ENCODE assay signal across 8 mouse cellular contexts in the genomic region with DNA sequence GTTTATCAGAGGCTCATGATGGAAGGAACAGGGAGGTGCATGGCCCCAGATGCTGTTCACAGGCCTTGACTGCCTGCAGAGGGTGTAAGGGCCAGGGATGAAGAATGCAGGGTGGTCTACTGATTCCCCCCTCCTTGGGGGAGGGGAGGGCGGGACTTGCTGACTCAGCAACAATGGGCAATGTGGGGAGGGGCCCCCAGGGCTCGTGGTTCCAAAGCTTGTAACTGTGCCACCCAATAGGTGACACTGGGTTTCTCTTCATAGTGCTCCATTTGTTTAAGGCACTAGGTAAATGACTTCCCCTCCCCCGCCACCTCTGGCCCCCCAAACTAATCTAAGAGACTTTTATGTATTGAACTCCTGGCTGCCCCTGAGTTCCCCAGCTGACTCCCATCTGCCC. TPM values are rescaled to one million over a fixed set of nuclear protein-coding genes. Genes with fewer than 3 reads are reported as not detected.
A peak's percentile ranks its signal among the peaks of the same experiment; 100 is the strongest.
DNase-seq lines count a peak whose midpoint lies in the region; ATAC-seq and TF ChIP-seq lines count a peak whose summit lies in the region.

No protein-coding gene starts in this region.

- WGBS in cerebellum, adult 2 months: 44% methylated on average over 3 of the region's 3 CpGs
- 75% methylated on average over 3 of the region's 3 CpGs for WGBS in limb, embryonic 12.5 days
- 64% methylated on average over 2 of the region's 3 CpGs for WGBS in stomach, embryonic 15.5 days

- H3K36me3 ChIP-seq in limb, embryonic 12.5 days: peaks cover 21% of the 10 kb centered on the region
- peaks cover 4% of the 10 kb centered on the region; the same call in 1 of the 2 replicates for H3K36me3 ChIP-seq in stomach, embryonic 15.5 days

- H3K4me3 ChIP-seq in cerebellum, adult 2 months (replicated peaks; ENCODE audit: insufficient read depth, low read depth, low read length): peak overlapping the region; percentile 74
- H3K4me3 ChIP-seq in limb, embryonic 12.5 days (replicated peaks): peak overlapping the region; percentile 73
- H3K4me3 ChIP-seq in stomach, embryonic 15.5 days (replicated peaks): peak overlapping the region; percentile 90

- H3K27ac ChIP-seq in cerebellum, adult 2 months (ENCODE audit: insufficient read depth, low read length): no peak overlapping the region
- H3K27ac ChIP-seq in limb, embryonic 12.5 days: no peak overlapping the region
- H3K27ac ChIP-seq in stomach, embryonic 15.5 days: no peak overlapping the region

- no peaks in the 10 kb centered on the region for H3K27me3 ChIP-seq in cerebellum, adult 2 months (ENCODE audit: control insufficient read depth, insufficient read depth, low read length)
- H3K27me3 ChIP-seq in limb, embryonic 12.5 days: peaks cover 21% of the 10 kb centered on the region
- no peaks in the 10 kb centered on the region for H3K27me3 ChIP-seq in stomach, embryonic 15.5 days (replicated peaks)

- peaks cover 37% of the 10 kb centered on the region for H3K4me1 ChIP-seq in cerebellum, adult 2 months (ENCODE audit: control insufficient read depth, insufficient read depth, low read length)
- peaks cover 55% of the 10 kb centered on the region for H3K4me1 ChIP-seq in limb, embryonic 12.5 days (replicated peaks)
- peaks cover 53% of the 10 kb centered on the region for H3K4me1 ChIP-seq in stomach, embryonic 15.5 days

- H3K9ac ChIP-seq in limb, embryonic 12.5 days (replicated peaks): peak overlapping the region; percentile 31; the same call in 1 of the 2 replicates
- H3K9ac ChIP-seq in stomach, embryonic 15.5 days: no peak overlapping the region

- no peak for TF ChIP-seq POLR2A in cerebellum, adult 2 months (IDR thresholded peaks at IDR 0.05; ENCODE audit: borderline replicate concordance, insufficient read depth, low read length)

- no peak for DNase-seq in cerebellum, adult 2 months
- no peak for DNase-seq in cerebellum, postnatal 36 days
- peak; percentile 21 to 29 for DNase-seq in right cerebral cortex, postnatal 10 days (ENCODE audit: low spot score in 2 of 2)
- DNase-seq in right cerebral cortex, postnatal 4 days: no peak
- DNase-seq in frontal cortex, postnatal 14 days (ENCODE audit: low spot score in 2 of 2): no peak
- no peak for DNase-seq in right cerebral cortex, adult 18-20 months

- H3K9me3 ChIP-seq in limb, embryonic 12.5 days: no peaks in the 10 kb centered on the region
- no peaks in the 10 kb centered on the region for H3K9me3 ChIP-seq in stomach, embryonic 15.5 days

- TF ChIP-seq CTCF in cerebellum, adult 2 months (IDR thresholded peaks at IDR 0.05; ENCODE audit: borderline replicate concordance, insufficient read depth, low read depth, low read length): no peak

- H3K4me2 ChIP-seq in limb, embryonic 12.5 days: peak overlapping the region; percentile 97
- H3K4me2 ChIP-seq in stomach, embryonic 15.5 days: peak overlapping the region; percentile 92

- ATAC-seq in limb, embryonic 12.5 days (ENCODE audit: insufficient number of reproducible peaks, insufficient read depth, low FRiP score, low TSS enrichment, low read depth): no peak
- no peak for ATAC-seq in stomach, embryonic 15.5 days (ENCODE audit: insufficient read depth, low FRiP score, low read depth)

RNA-seq across cellular contexts. Expression of a gene that starts 2.5 kb away (rescaled TPM):
- 69.8 and 70.5 TPM in 2 replicates for polyA plus RNA-seq in cerebellum, adult 2 months (2012; rRNA removed)
- 4.9 and 12.0 TPM in 2 replicates for polyA plus RNA-seq in limb, embryonic 12.5 days (2016; fragmentation: Nextera tagmentation; extraction: Ambion mirVana)
- polyA plus RNA-seq in stomach, embryonic 15.5 days (2015; fragmentation: Nextera tagmentation; extraction: Ambion mirVana): 13.0 TPM in 2 replicates

Comparison
In these comparisons a context has a peak if more than half of its experiments do, and no peak if none do; other contexts are left out.
1. DNase-seq: peak in right cerebral cortex, postnatal 10 days (2 of 2); none in cerebellum, adult 2 months (0 of 2), cerebellum, postnatal 36 days (0 of 2), right cerebral cortex, postnatal 4 days (single experiment), frontal cortex, postnatal 14 days (0 of 2) and right cerebral cortex, adult 18-20 months (single experiment).
2. Peak in every context shown above with its lines, with median percentiles within 50 percentile points of each other: H3K4me3 ChIP-seq.